Mouse (Mus musculus): ENCODE data around the gene Serpinb3c.
"Not testable (repeated sequence)": the region's sequence is repeated elsewhere in the genome, so short reads cannot be mapped to it uniquely, and the experiment has no call there.

The Serpinb3c gene
- long read RNA-seq, experiment 1: 0 reads
- long read RNA-seq, experiment 2: 0 reads

DNA sequence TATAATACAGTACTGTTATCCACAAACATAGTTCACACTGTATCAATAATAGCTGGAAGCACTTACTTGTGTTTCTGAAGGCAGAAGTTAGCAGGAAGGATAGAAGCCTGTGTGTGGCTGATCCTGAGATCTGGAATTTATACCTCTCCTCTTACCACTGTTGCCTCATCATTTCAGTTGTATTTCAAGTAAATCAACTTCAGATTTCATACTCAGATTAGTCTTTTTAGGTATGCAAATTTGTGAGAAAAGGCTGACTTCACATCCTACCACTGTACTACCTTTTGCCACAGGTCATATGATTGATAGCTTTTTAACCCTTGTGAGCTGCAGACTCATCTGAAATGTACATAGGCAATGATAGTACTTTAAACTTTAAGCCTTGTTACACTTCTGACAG, at the start of gene Serpinb3c, which contains the start of gene Serpinb3b:
TSS of gene Serpinb3c (minus strand) at position 111 of the 400 bp plus-strand sequence.
TSS of gene Serpinb3b (minus strand) at position 101 of the 400 bp plus-strand sequence.
- intact Hi-C loops (cut with DNase I): not testable (repeated sequence)

DNA sequence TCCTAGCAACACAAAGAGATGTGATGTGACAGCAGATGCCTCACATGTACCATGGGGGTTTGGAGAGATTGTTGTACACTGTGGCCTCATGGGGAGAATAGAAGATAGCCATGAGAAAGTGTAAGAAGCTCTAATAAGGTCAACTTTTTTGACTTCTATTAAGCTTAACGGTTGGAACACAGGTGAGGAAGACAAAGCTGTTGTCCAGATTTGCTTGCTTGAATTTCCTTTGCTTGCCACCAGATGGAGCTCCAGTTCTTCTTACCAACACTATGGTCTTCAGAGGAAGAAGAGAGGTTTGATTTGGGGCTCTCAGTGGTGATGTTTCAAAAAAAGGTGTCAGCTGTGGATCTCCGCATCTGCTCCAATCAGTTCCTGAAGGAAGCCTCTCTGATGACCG, 35.0 kb downstream of the Serpinb3c start:
- intact Hi-C loops (cut with DNase I): loop anchor here (5.0 to 10.0 kb wide), 2 partner anchors 239 to 352 kb away; partner anchors contain the start of gene Serpinb8
